Mouse (Mus musculus): ENCODE measurements around the gene Vgll4. TPM values are rescaled to one million over a fixed set of nuclear protein-coding genes. Genes with fewer than 3 reads are reported as not detected.
A peak's percentile ranks its signal among the peaks of the same experiment; 100 is the strongest.

The Vgll4 gene
- polyA plus RNA-seq, 1 experiment from 2014 or later = 141 TPM

DNA sequence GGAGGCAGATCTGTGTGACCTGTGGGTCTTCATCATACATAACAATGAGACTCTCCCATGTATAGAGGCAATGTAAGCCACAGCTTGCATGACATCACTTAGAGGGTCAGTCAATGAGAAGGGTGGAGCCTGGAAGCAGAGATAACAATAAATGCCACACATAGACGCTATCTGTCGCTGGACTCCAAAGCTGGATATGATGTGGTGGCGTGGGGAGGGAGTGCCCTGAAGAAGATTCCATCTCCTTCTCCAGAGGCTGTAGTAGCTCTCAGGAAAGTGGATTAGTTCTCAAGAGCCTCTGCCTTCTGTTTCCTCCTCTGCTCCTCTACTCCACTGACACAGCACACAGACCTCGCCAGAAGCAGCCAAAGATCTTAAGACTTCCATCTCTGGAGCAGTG lies 89.0 kb downstream of the Vgll4 start:
- 69% methylated on average over 4 of the region's 4 CpGs for WGBS
- Histone ChIP-seq H3K4me1 (peaks cover 90% of the 10 kb centered on the region), H3K27ac (replicated peaks) (peak overlapping the region; percentile 22; the same call in 1 of the 2 replicates)

DNA sequence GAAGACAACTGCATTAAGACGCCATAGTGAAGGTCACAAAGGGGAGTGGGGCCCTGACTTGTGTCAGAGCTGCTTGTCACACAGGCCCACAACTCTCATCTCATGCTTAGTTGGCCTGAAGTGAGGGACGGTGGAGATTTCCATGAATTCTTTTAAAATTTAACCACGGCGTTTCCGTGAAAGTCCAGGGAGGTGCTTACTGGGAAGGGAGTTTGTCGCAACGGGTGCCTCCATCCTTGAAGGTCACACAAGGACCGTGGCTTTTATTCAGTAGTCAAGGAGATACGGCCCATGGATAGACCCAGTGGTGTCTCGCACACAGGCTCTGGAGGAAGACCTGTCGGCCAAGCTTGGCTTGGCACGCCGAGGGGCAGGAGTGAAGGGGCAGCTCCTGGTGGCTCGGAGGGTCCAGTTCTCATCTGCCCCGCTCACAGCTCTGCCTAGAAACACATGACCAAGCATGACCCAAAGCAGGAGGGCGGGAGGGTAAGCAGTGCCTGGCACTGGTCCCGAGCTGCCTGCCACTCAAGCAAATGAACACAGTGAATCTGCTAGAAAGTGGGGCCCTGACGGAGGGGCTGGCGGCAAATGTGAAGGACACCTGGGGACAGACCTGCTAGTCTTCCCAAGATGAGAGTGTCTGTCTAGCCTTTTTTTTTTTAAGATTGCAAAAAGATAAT lies 90.8 kb downstream of the Vgll4 start:
- H3K4me3 ChIP-seq (replicated peaks) = no peak overlapping the region
- no peaks in the 10 kb centered on the region for H3K27me3 ChIP-seq
- H3K9me3 ChIP-seq (replicated peaks) = no peaks in the 10 kb centered on the region
- WGBS = 71% methylated on average over 19 of the region's 19 CpGs
- ATAC-seq (ENCODE audit: insufficient number of reproducible peaks, low FRiP score, low TSS enrichment, low read depth) = no peak
- no peak overlapping the region for H3K4me2 ChIP-seq (replicated peaks)
- H3K9ac ChIP-seq = no peak overlapping the region
- peak overlapping the region; percentile 69; the same call in 1 of the 2 replicates for H3K27ac ChIP-seq (replicated peaks)
- H3K36me3 ChIP-seq = no peaks in the 10 kb centered on the region
- peaks cover 95% of the 10 kb centered on the region for H3K4me1 ChIP-seq

More for the DNA sequence above, 89.0 kb downstream of the Vgll4 start:
- ATAC-seq (ENCODE audit: insufficient number of reproducible peaks, low FRiP score, low TSS enrichment, low read depth) = no peak
- Histone ChIP-seq H3K27me3 (no peaks in the 10 kb centered on the region), H3K4me2 (replicated peaks) (no peak overlapping the region), H3K9ac (no peak overlapping the region), H3K36me3 (peaks cover 3% of the 10 kb centered on the region; the same call in 1 of the 2 replicates), H3K9me3 (replicated peaks) (no peaks in the 10 kb centered on the region), H3K4me3 (replicated peaks) (no peak overlapping the region)

- 56% methylated on average over 6 of the region's 6 CpGs for WGBS
- Histone ChIP-seq H3K9me3 (replicated peaks) (no peaks in the 10 kb centered on the region), H3K27me3 (no peaks in the 10 kb centered on the region), H3K36me3 (no peaks in the 10 kb centered on the region), H3K27ac (replicated peaks) (peak overlapping the region; percentile 98), H3K4me2 (replicated peaks) (no peak overlapping the region), H3K4me3 (replicated peaks) (no peak overlapping the region), H3K4me1 (peaks cover 93% of the 10 kb centered on the region), H3K9ac (no peak overlapping the region)
- no peak for ATAC-seq (ENCODE audit: insufficient number of reproducible peaks, low FRiP score, low TSS enrichment, low read depth)
These were observed 93.2 kb downstream of the Vgll4 start for GRCm38 (mm10) chr6:114876546-114876945.

DNA sequence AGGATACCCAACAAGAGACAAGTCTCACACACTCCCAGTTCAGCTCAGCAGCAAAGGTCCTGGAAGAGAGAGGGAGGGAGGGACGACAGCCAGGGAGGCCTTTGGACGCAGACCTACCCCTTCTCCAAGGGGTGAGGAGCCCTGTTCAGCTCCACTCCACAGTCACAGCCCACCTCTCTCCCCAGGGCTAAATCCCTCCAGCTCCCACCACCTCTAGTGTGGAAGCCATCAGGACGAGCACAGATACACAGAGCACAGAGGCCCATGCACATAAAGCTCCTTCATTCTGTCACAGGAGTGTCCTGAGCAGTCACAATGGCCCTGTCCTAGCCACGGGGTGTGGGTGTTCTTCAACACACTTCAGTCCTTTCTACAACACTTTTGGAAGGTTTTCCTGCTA lies 93.8 kb downstream of the Vgll4 start:
- Histone ChIP-seq H3K36me3 (0 out of 2 replicates have a peak, but pooled peaks cover 5% of the 10 kb centered on the region), H3K4me3 (replicated peaks) (no peak overlapping the region), H3K27me3 (no peaks in the 10 kb centered on the region), H3K9me3 (replicated peaks) (no peaks in the 10 kb centered on the region), H3K4me2 (replicated peaks) (peak overlapping the region; percentile 66; the same call in 1 of the 2 replicates), H3K4me1 (peaks cover 93% of the 10 kb centered on the region), H3K27ac (replicated peaks) (peak overlapping the region; percentile 98), H3K9ac (no peak overlapping the region)
- 23% methylated on average over 4 of the region's 4 CpGs for WGBS
- ATAC-seq (ENCODE audit: insufficient number of reproducible peaks, low FRiP score, low TSS enrichment, low read depth) = no peak

DNA sequence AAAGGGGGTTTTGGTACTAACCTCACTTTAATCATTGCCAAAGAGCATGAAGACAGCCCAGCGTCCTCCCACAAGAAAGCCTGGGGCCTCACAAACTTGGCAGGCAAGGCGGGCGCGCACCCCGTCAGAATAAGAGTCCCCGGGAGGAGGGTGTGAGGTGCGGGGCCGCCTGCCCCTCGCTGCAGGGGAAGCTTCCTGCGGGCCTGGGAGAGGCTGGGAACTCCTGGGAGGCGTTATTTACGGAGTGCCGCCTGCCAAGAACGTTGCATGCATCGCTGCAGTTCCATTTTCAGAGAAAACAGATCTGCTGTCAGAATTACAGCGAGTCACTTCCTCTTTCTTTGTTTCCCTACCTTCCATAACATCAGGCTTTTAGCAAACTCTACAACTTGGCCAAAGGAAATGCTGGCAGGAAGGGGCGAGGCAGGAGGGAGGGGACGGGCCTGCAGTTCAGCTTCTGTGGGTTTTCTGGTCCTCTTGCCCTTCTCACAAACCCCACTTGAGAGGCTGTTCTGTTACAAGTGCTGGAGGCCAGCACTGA lies 94.7 kb downstream of the Vgll4 start:
- Histone ChIP-seq H3K27me3 (no peaks in the 10 kb centered on the region), H3K36me3 (0 out of 2 replicates have a peak, but pooled peaks cover 8% of the 10 kb centered on the region), H3K9me3 (replicated peaks) (no peaks in the 10 kb centered on the region), H3K4me1 (peaks cover 93% of the 10 kb centered on the region), H3K4me2 (replicated peaks) (peak overlapping the region; percentile 66), H3K27ac (replicated peaks) (peak overlapping the region; percentile 98), H3K4me3 (replicated peaks) (peak overlapping the region; percentile 36), H3K9ac (no peak overlapping the region)
- ATAC-seq (ENCODE audit: insufficient number of reproducible peaks, low FRiP score, low TSS enrichment, low read depth) = peak; percentile 90
- under 1% methylated on average over 18 of the region's 18 CpGs for WGBS

DNA sequence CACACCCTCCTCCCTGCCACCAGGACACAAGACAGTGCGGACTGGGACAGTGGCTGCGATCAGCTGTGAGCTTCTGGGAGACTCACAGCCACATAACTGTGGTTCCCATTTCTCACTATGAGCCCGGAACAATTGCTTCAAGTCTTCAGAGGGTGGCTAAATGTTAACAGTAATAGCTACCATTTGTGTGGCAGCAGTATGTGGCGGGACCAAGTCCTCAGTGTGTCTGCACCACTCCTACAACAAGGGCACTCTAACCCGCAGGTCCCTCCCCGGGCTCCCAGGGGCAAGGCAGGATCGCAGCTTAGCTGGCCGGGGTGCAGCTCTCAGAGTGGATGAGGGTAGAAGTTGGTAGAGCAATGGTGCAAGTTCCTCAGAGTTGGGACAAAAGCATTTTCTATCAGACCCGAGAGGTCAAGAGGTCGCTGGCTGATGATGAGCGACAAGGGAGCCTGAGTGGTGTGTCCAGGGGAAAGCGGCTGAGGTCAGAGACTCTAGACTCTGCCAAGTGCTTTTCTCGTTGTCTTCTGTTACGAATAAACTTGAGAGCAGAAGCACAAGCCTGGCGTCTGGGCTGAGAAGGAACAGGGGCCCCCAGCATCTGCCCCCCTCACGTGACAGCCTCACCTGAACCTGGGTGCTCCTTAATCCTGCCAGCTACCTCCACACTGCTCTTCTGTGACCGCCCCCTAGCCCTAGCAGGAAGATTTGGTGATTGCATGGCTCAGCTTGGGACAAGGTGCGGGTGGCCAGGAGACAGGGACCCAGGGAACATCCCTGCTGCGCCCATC lies 95.5 kb downstream of the Vgll4 start:
- peak overlapping the region; percentile 36 for H3K4me3 ChIP-seq (replicated peaks)
- no peaks in the 10 kb centered on the region for H3K27me3 ChIP-seq
- H3K9me3 ChIP-seq (replicated peaks) = no peaks in the 10 kb centered on the region
- H3K27ac ChIP-seq (replicated peaks) = peak overlapping the region; percentile 98
- peaks cover 93% of the 10 kb centered on the region for H3K4me1 ChIP-seq
- peak overlapping the region; percentile 66 for H3K4me2 ChIP-seq (replicated peaks)
- 5% methylated on average over 19 of the region's 19 CpGs for WGBS
- no peak; the same call in 1 of the 2 replicates for ATAC-seq (ENCODE audit: insufficient number of reproducible peaks, low FRiP score, low TSS enrichment, low read depth)
- H3K9ac ChIP-seq = 0 out of 2 replicates have a peak overlapping the region, but pooled peaks have one; percentile 10
- 0 out of 2 replicates have a peak, but pooled peaks cover 8% of the 10 kb centered on the region for H3K36me3 ChIP-seq

DNA sequence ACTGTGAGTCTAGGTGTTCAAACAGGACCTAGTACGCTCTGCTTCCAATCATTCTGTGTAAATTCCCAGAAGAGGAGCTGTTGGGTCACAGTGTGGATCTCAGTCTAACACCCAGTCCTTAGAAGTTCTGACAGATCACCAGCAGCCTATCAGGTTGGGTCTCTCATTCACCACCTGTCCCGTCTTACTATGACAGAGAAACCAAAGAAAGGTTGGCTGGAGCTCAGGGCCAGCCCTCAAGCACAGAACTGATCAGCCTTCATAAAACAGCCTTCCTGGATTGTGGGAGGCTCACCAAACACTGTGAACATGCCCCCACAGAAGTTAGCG lies 96.0 kb downstream of the Vgll4 start:
- peak overlapping the region; percentile 36 for H3K4me3 ChIP-seq (replicated peaks)
- ATAC-seq (ENCODE audit: insufficient number of reproducible peaks, low FRiP score, low TSS enrichment, low read depth) = no peak
- WGBS = 45% methylated on average over 3 of the region's 3 CpGs
- H3K36me3 ChIP-seq = 0 out of 2 replicates have a peak, but pooled peaks cover 8% of the 10 kb centered on the region
- H3K9me3 ChIP-seq (replicated peaks) = no peaks in the 10 kb centered on the region
- no peak overlapping the region for H3K9ac ChIP-seq
- peak overlapping the region; percentile 98 for H3K27ac ChIP-seq (replicated peaks)
- H3K4me1 ChIP-seq = peaks cover 93% of the 10 kb centered on the region
- peak overlapping the region; percentile 66 for H3K4me2 ChIP-seq (replicated peaks)
- no peaks in the 10 kb centered on the region for H3K27me3 ChIP-seq

- ATAC-seq (ENCODE audit: insufficient number of reproducible peaks, low FRiP score, low TSS enrichment, low read depth) = no peak
- H3K4me2 ChIP-seq (replicated peaks) = no peak overlapping the region
- H3K9me3 ChIP-seq (replicated peaks) = no peaks in the 10 kb centered on the region
- 0 out of 2 replicates have a peak, but pooled peaks cover 8% of the 10 kb centered on the region for H3K36me3 ChIP-seq
- H3K27me3 ChIP-seq = no peaks in the 10 kb centered on the region
- no peak overlapping the region for H3K9ac ChIP-seq
- H3K27ac ChIP-seq (replicated peaks) = peak overlapping the region; percentile 58; the same call in 1 of the 2 replicates
- H3K4me3 ChIP-seq (replicated peaks) = no peak overlapping the region
- 73% methylated on average over 14 of the region's 14 CpGs for WGBS
- H3K4me1 ChIP-seq = peaks cover 81% of the 10 kb centered on the region
These were observed 98.7 kb downstream of the Vgll4 start for GRCm38 (mm10) chr6:114871010-114871660.

DNA sequence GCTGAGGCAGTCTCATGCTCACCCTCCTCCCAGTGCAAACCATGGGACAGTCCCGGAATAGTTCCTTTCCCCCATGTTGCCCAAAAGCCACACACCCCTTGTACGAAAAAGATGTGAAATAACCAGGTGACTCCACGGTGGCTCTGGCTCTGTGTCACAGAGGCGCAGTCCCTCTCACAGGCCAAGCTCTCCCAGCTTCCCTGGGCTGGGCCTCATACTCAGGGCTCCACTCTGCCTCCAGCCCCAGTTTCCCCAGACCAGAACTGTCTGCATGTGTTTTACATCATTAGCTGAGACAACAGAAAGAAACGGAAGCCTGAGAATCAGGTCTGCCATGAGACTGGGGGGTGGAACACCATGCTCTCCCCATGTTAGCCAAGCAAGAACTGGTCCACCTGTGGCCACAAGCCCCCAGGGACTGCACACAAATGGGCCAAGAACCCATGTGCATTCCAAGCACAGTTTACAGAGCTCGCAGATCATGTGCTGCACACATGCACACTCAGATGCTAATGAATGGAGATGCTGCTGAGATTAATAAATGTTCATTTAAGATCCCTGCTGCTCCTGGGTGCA lies 100.2 kb downstream of the Vgll4 start:
- Histone ChIP-seq H3K27ac (replicated peaks) (peak overlapping the region; percentile 58), H3K36me3 (0 out of 2 replicates have a peak, but pooled peaks cover 8% of the 10 kb centered on the region), H3K4me1 (peaks cover 79% of the 10 kb centered on the region), H3K9me3 (replicated peaks) (no peaks in the 10 kb centered on the region), H3K27me3 (no peaks in the 10 kb centered on the region), H3K4me3 (replicated peaks) (no peak overlapping the region), H3K9ac (no peak overlapping the region), H3K4me2 (replicated peaks) (no peak overlapping the region)
- no peak for ATAC-seq (ENCODE audit: insufficient number of reproducible peaks, low FRiP score, low TSS enrichment, low read depth)
- WGBS = 39% methylated on average over 6 of the region's 6 CpGs

DNA sequence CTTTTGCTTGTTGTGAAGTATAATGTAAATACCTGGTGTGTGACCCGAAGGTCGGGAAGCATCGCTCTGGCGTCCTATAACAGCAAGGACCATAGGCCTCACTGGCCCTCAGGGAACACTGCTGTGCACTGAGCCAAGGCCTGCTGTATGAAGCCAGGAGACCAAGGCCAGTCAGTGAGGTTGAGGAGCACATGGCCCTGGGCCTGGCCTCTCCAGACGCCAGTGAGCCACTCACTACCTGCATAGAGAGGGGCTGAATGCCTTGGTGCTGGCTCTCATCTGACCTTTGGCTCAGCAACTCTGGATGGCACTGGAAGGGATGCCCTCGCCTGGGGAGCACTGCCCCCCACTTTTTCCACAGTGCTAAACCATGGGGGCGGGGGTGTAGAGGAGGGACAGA lies 101.1 kb downstream of the Vgll4 start:
- Histone ChIP-seq H3K9ac (no peak overlapping the region), H3K4me3 (replicated peaks) (no peak overlapping the region), H3K9me3 (replicated peaks) (no peaks in the 10 kb centered on the region), H3K27me3 (no peaks in the 10 kb centered on the region), H3K4me1 (peaks cover 76% of the 10 kb centered on the region), H3K36me3 (peaks cover 16% of the 10 kb centered on the region), H3K4me2 (replicated peaks) (no peak overlapping the region), H3K27ac (replicated peaks) (no peak overlapping the region)
- 85% methylated on average over 7 of the region's 7 CpGs for WGBS
- ATAC-seq (ENCODE audit: insufficient number of reproducible peaks, low FRiP score, low TSS enrichment, low read depth) = no peak
